Mouse (Mus musculus): ENCODE measurements around the gene Tbx19.

The Tbx19 gene

GRCm38 (mm10) chr1:165160723-165161405 is at the start of gene Tbx19:
Tbx19 (minus strand) TSS chr1:165160773.
- no peak for DNase-seq (ENCODE audit: low spot score)

- no peak for DNase-seq (ENCODE audit: low spot score)
These were observed 45.0 kb upstream of the Tbx19 start for GRCm38 (mm10) chr1:165205591-165205990.

- no peak for DNase-seq (ENCODE audit: low spot score)
These were observed 43.0 kb upstream of the Tbx19 start for GRCm38 (mm10) chr1:165203488-165204035.

GRCm38 (mm10) chr1:165201445-165202012 is 41.0 kb upstream of the Tbx19 start:
- DNase-seq (ENCODE audit: low spot score): no peak

- no peak for DNase-seq (ENCODE audit: low spot score)
These were observed 40.2 kb upstream of the Tbx19 start for GRCm38 (mm10) chr1:165200748-165201147.

- DNase-seq (ENCODE audit: low spot score): no peak
These were observed 39.1 kb upstream of the Tbx19 start for GRCm38 (mm10) chr1:165199639-165200038.

- no peak for DNase-seq (ENCODE audit: low spot score)
These were observed 38.4 kb upstream of the Tbx19 start for GRCm38 (mm10) chr1:165198951-165199350.

GRCm38 (mm10) chr1:165197875-165198274 is 37.3 kb upstream of the Tbx19 start:
- DNase-seq (ENCODE audit: low spot score): no peak

- DNase-seq (ENCODE audit: low spot score): no peak
These were observed 34.9 kb upstream of the Tbx19 start for GRCm38 (mm10) chr1:165195396-165195960.

GRCm38 (mm10) chr1:165194662-165195013 is 34.1 kb upstream of the Tbx19 start:
- DNase-seq (ENCODE audit: low spot score): no peak

- DNase-seq (ENCODE audit: low spot score): peak; percentile 94
These were observed 33.5 kb upstream of the Tbx19 start, which contains the start of gene Sft2d2 for GRCm38 (mm10) chr1:165193880-165194661. Sft2d2 (minus strand) TSS chr1:165194438.

GRCm38 (mm10) chr1:165193426-165193825 is 32.9 kb upstream of the Tbx19 start:
- no peak for DNase-seq (ENCODE audit: low spot score)

GRCm38 (mm10) chr1:165192714-165193264 is 32.2 kb upstream of the Tbx19 start:
- DNase-seq (ENCODE audit: low spot score): no peak

GRCm38 (mm10) chr1:165192102-165192501 is 31.5 kb upstream of the Tbx19 start:
- no peak for DNase-seq (ENCODE audit: low spot score)

GRCm38 (mm10) chr1:165191611-165192010 is 31.0 kb upstream of the Tbx19 start:
- DNase-seq (ENCODE audit: low spot score): no peak

GRCm38 (mm10) chr1:165190571-165191273 is 30.1 kb upstream of the Tbx19 start:
- DNase-seq (ENCODE audit: low spot score): no peak

- DNase-seq (ENCODE audit: low spot score): no peak
These were observed 29.5 kb upstream of the Tbx19 start for GRCm38 (mm10) chr1:165190068-165190467.

- no peak for DNase-seq (ENCODE audit: low spot score)
These were observed 28.4 kb upstream of the Tbx19 start for GRCm38 (mm10) chr1:165188806-165189580.

- no peak for DNase-seq (ENCODE audit: low spot score)
These were observed 26.8 kb upstream of the Tbx19 start for GRCm38 (mm10) chr1:165187357-165187756.

- DNase-seq (ENCODE audit: low spot score): no peak
These were observed 25.9 kb upstream of the Tbx19 start for GRCm38 (mm10) chr1:165186491-165186890.

GRCm38 (mm10) chr1:165185116-165185515 is 24.5 kb upstream of the Tbx19 start:
- no peak for DNase-seq (ENCODE audit: low spot score)
